Mouse (Mus musculus): Measurements from ENCODE around the gene Ptp4a2.

Gene Ptp4a2

GRCm38 (mm10) chr4:129853053-129853452, 42.0 kb downstream of the Ptp4a2 start:
- no peak for DNase-seq (ENCODE audit: low spot score)

GRCm38 (mm10) chr4:129853996-129854395, 43.0 kb downstream of the Ptp4a2 start:
- DNase-seq (ENCODE audit: low spot score): no peak

GRCm38 (mm10) chr4:129854615-129855014, 43.6 kb downstream of the Ptp4a2 start:
- DNase-seq (ENCODE audit: low spot score): no peak

GRCm38 (mm10) chr4:129855051-129855970, 44.3 kb downstream of the Ptp4a2 start:
- DNase-seq (ENCODE audit: low spot score): no peak

- no peak for DNase-seq (ENCODE audit: low spot score)
These were observed 49.4 kb downstream of the Ptp4a2 start for GRCm38 (mm10) chr4:129860456-129860855.

- no peak for DNase-seq (ENCODE audit: low spot score)
These were observed 50.4 kb downstream of the Ptp4a2 start for GRCm38 (mm10) chr4:129861400-129861799.

GRCm38 (mm10) chr4:129862357-129862756, 51.3 kb downstream of the Ptp4a2 start:
- no peak for DNase-seq (ENCODE audit: low spot score)

GRCm38 (mm10) chr4:129866171-129866570, 55.2 kb downstream of the Ptp4a2 start:
- DNase-seq (ENCODE audit: low spot score): peak; percentile 9

- DNase-seq (ENCODE audit: low spot score): no peak
These were observed 57.2 kb downstream of the Ptp4a2 start for GRCm38 (mm10) chr4:129868211-129868610.

GRCm38 (mm10) chr4:129870483-129870882, 59.5 kb downstream of the Ptp4a2 start:
- no peak for DNase-seq (ENCODE audit: low spot score)

- DNase-seq (ENCODE audit: low spot score): no peak
These were observed 61.4 kb downstream of the Ptp4a2 start for GRCm38 (mm10) chr4:129872376-129872922.

GRCm38 (mm10) chr4:129874805-129875204, 63.8 kb downstream of the Ptp4a2 start:
- DNase-seq (ENCODE audit: low spot score): no peak

GRCm38 (mm10) chr4:129875406-129875805, 64.4 kb downstream of the Ptp4a2 start:
- no peak for DNase-seq (ENCODE audit: low spot score)

- peak; percentile 79 for DNase-seq (ENCODE audit: low spot score)
These were observed 66.1 kb downstream of the Ptp4a2 start for GRCm38 (mm10) chr4:129876831-129877764.

GRCm38 (mm10) chr4:129877967-129878655, 67.1 kb downstream of the Ptp4a2 start:
- DNase-seq (ENCODE audit: low spot score): no peak

GRCm38 (mm10) chr4:129878656-129879145, 67.7 kb downstream of the Ptp4a2 start:
- no peak for DNase-seq (ENCODE audit: low spot score)

GRCm38 (mm10) chr4:129879206-129879780, 68.3 kb downstream of the Ptp4a2 start:
- DNase-seq (ENCODE audit: low spot score): no peak

- DNase-seq (ENCODE audit: low spot score): no peak
These were observed 69.6 kb downstream of the Ptp4a2 start for GRCm38 (mm10) chr4:129880615-129881014.

- DNase-seq (ENCODE audit: low spot score): no peak
These were observed 70.6 kb downstream of the Ptp4a2 start for GRCm38 (mm10) chr4:129881661-129882060.

- DNase-seq (ENCODE audit: low spot score): peak; percentile 75
These were observed 71.7 kb downstream of the Ptp4a2 start for GRCm38 (mm10) chr4:129882555-129883293.
